ENCODE assay signal across 14 mouse cellular contexts in the genomic region with DNA sequence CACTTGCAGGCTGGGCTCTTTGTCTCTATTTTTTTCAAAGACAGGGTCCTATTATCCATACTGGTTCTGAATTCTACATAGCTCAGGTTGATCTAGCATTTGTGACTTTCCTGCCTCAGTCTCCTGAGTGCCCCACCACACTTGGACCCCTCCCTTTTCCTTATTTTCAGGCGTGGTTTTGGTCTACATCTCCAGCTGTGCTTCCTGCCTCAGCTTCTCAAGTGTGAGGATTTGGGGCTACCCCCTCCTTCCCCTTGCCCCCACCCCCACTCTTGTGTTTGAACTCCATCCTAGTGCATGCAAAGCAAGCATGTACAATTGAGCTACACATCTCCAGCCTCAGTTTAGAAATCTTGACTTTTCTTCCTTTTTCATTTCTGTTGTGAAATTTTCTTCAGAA.
"Had no signal": no experiment of that assay in that cellular context is flagged by ENCODE, and none has a peak within 500 bp of the region (broad histone marks: within the 10 kb centered on the region; RNA-seq: fewer than 3 reads in every experiment).

No protein-coding gene starts in this region.

- H3K9ac ChIP-seq: liver, embryonic 13.5 days; midbrain, embryonic 12.5 days; midbrain, embryonic 15.5 days; neural tube, embryonic 13.5 days had no signal

- ATAC-seq: midbrain, embryonic 15.5 days had no signal

- H3K27ac ChIP-seq: left cerebral cortex, adult 2 months; liver, embryonic 13.5 days; macrophage; midbrain, embryonic 12.5 days; midbrain, embryonic 15.5 days; neural tube, embryonic 13.5 days had no signal

- H3K27me3 ChIP-seq: liver, embryonic 13.5 days; midbrain, embryonic 12.5 days; midbrain, embryonic 15.5 days; neural tube, embryonic 13.5 days had no signal

- DNase-seq: kidney, adult 18-20 months; kidney, adult 9 months; kidney, postnatal 36 days; layer of hippocampus, postnatal 36 days; liver, embryonic 13.5 days; lung, adult 2 months; lung, postnatal 14 days; thymus, adult 18-20 months; thymus, postnatal 4 days had no signal

- H3K9me3 ChIP-seq: liver, embryonic 13.5 days; midbrain, embryonic 12.5 days; midbrain, embryonic 15.5 days; neural tube, embryonic 13.5 days had no signal

- H3K36me3 ChIP-seq: liver, embryonic 13.5 days; midbrain, embryonic 12.5 days had no signal

- H3K4me3 ChIP-seq: left cerebral cortex, adult 2 months; liver, embryonic 13.5 days; midbrain, embryonic 12.5 days; midbrain, embryonic 15.5 days; neural tube, embryonic 13.5 days had no signal

- H3K4me2 ChIP-seq: liver, embryonic 13.5 days; midbrain, embryonic 12.5 days; midbrain, embryonic 15.5 days; neural tube, embryonic 13.5 days had no signal
